Mouse (Mus musculus) liver, adult (tissue): ENCODE measurements around the gene F7.

ENCODE experiments used
- GATA4 ChIP-seq: IDR thresholded peaks from 2 replicates; pipeline ENCODE4 v1.6.1; 2014; ENCODE audit warnings: mild to moderate bottlenecking, low read length; ENCODE audit not compliant: insufficient replicate concordance

Gene F7

GRCm38 (mm10) chr8:13025487-13026224 lies at the start of gene F7:
Gene F7, plus strand, starts transcription at chr8:13026034.
- TF ChIP-seq GATA4: no peak

GRCm38 (mm10) chr8:12976290-12976689 lies 49.5 kb upstream of the F7 start:
- TF ChIP-seq GATA4: no peak

- no peak for TF ChIP-seq GATA4
Measured at GRCm38 (mm10) chr8:12976723-12977122, 49.1 kb upstream of the F7 start.

- TF ChIP-seq GATA4: no peak
Measured at GRCm38 (mm10) chr8:12977325-12977724, 48.5 kb upstream of the F7 start.

- no peak for TF ChIP-seq GATA4
Measured at GRCm38 (mm10) chr8:12978308-12978707, 47.5 kb upstream of the F7 start.

- TF ChIP-seq GATA4: no peak
Measured at GRCm38 (mm10) chr8:12978726-12979125, 47.1 kb upstream of the F7 start.

- no peak for TF ChIP-seq GATA4
Measured at GRCm38 (mm10) chr8:12983681-12984467, 42.0 kb upstream of the F7 start.

- TF ChIP-seq GATA4: no peak
Measured at GRCm38 (mm10) chr8:12984601-12985243, 41.1 kb upstream of the F7 start.

GRCm38 (mm10) chr8:12985259-12985658 lies 40.6 kb upstream of the F7 start:
- no peak for TF ChIP-seq GATA4

- TF ChIP-seq GATA4: no peak
Measured at GRCm38 (mm10) chr8:12987571-12987970, 38.3 kb upstream of the F7 start.

GRCm38 (mm10) chr8:12988722-12989430 lies 37.0 kb upstream of the F7 start:
- TF ChIP-seq GATA4: no peak

- TF ChIP-seq GATA4: no peak
Measured at GRCm38 (mm10) chr8:12991411-12991810, 34.4 kb upstream of the F7 start.

- no peak for TF ChIP-seq GATA4
Measured at GRCm38 (mm10) chr8:12994468-12994867, 31.4 kb upstream of the F7 start.

- no peak for TF ChIP-seq GATA4
Measured at GRCm38 (mm10) chr8:12995481-12995880, 30.4 kb upstream of the F7 start.

GRCm38 (mm10) chr8:12996831-12997275 lies 29.0 kb upstream of the F7 start:
- TF ChIP-seq GATA4: no peak
